Mouse (Mus musculus) cerebellum, postnatal 25 days (tissue): ENCODE measurements around the gene Got2.

Source experiments
- DNase-seq, 2 experiments: peaks; one replicate each; pipeline ENCODE4 v3.0.0; 2021; ENCODE audit warnings: mixed read lengths in 2 of 2

Gene Got2

DNA sequence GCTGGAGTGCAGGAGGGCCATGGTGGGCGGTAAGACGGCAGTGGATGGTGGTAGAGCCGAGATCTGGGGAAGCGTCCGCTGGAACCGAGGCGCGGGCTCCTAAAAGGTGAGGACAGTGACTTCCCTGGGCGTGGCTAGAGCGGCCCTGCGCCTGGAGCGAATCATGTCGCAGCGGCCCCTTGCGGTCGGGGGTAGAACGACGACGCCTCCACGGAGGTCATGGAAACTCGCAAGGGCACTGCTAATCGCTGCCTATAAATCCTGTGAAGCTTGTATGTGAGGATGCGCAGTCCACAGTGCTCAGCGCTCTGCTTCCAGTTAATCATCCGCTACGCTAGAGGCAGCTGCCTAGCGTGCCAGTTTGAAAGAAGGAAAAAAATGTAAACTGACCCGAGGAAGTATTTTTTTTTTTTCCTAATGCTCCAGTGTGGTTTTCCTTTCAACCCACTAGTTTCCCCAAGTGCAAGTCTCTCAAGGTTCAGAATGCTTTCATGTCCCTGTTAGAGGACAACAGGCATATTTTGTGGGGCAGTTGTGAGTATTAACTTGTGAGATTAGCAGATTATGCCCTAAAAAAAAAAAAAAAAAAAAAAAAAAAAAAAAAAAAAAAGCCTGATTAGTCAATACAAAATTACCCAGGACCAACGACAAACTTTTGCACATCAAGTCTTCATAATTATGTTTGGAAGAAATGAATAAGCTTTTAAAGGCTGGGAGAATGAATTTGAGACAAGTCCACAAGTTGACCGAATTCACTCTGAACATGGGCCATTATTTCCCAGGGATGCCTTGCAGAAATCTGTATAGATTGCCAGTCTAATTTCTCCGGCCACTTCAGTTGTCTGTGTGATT lies at the start of gene Got2:
TSS of gene Got2 (minus strand) at position 263 of the 852 bp plus-strand sequence.
- DNase-seq = peak; percentile 96 to 97

DNA sequence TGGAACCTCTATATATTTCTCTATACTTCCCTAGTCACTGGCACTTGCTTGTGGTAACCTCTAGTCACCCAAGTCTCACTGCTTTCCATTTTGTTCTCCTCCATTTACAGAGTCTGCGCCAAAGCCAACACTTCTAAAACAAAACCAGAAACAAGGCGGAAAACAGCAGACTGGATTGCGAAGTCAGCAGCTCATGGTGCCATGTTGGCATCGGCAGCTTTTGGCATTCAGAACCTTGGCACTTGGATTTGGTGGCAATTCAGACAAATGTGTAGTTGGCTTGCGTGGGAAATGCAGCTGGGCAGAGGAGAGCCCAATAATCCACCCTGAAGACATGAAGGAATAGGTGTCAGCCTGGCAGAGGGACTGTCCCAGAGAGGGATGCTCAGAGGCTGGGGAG lies 44.5 kb upstream of the Got2 start:
- no peak for DNase-seq

DNA sequence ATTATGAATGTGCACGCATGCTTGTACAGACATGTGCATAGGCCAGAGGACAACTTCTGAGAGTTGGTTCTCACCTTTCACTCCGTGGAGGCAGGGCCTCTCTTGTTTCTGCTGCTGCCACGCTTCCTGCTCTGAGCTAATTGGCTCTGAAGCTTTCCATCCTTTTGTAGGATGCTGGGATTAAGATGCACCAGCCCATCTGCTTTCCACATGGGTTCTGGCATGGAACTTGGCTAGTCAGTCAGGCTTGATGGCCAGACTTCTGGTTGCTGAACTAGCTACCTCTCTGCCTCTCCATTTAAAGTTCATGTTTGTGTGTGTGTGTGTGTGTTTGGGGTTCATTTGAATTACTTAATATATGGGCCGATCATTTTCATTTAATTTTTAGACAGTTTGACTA lies 41.5 kb upstream of the Got2 start:
- DNase-seq = peak in 1 of 2 experiments; percentile 11

DNA sequence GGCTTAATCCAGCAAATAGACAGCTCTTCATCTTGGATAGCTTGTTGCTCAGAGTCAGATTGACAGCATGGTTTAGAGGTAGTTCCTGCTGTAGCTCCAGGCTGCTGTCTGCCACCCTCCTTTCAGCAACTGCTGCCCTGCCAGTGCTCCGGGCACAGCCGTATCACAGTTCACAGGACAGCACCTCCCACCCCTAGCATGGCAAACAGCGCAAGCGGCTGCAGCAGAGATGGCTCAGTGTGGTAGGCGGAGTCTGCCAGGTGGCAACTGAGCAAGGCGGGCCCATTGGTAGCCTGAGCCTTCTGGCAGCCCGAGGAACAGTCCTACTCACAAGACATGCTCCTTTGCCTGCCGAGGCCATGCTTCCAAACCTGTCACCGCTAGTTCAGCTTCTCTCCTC lies 27.8 kb upstream of the Got2 start:
- peak; percentile 44 to 50 for DNase-seq

DNA sequence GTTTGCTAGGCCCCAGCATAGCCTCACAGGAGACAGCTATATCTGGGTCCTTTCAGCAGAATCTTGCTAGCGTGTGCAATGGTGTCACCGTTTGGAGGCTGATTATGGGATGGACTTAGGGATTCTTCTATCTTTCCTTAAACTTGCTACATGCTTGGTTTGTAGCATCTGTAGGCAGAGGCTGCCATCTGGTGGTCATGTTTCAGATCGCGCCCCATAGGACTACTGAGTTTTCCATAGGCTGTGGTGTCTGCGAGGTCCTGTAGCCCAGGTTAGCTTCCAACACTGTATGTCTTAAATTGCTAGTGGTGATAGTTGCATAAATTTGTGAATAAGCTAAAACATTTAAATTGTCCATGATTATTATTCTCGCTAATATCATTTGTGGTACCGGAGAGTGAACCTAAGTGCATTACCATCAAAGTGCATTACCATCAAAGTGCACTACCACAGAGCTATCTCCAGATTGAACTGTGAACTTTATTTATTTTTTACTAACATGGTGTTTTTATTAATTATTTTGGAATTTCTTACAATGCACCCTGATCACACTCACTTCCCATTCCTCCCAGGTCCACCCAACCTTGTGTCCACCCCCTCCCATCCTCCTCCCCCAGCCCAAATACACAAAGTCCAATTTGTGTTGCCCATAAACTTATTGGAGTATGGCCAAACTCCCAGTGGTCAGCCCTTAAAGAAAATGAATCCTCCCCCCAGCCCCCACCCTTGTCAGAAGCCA lies 26.7 kb upstream of the Got2 start:
- peak; percentile 86 to 88 for DNase-seq

DNA sequence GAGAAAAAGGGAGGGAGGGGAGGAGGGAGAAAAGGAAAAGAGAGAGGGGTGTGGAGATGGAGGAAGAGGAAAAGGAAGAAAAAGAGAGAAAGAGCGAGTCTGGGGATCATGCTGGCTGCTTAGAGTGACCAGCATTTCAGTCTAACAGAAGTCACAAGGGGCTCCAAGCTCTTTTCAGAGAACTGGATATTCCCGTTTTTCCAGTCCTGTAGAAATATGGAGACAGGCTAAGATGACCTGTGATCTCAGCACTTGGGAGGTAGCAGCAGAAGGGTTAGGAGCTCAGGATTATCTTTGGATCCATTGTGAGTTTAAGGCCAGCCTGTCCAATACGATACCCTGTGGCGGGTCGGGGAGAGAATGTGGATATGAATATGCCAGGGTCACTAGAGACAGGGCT lies 22.9 kb upstream of the Got2 start:
- DNase-seq = no peak

DNA sequence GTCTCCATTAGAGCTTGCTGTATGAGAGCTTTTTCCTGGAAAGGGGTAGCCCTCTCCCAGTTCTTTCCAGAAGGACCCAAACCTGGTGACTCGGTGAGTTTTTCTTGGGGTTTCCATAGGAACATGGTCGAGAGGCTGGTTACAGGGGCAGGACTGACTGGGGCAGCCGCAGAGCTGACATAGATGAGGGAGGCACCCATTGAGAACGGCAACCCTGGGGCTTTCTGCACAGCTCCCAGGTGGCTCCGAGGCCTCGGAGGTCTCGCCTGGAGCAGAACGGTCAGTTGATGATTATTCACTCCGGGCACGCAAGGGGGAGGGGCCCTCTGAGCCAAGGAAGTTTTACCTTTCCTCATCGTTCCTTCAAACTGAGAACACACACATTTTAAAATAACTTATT lies 19.5 kb upstream of the Got2 start:
- no peak for DNase-seq

DNA sequence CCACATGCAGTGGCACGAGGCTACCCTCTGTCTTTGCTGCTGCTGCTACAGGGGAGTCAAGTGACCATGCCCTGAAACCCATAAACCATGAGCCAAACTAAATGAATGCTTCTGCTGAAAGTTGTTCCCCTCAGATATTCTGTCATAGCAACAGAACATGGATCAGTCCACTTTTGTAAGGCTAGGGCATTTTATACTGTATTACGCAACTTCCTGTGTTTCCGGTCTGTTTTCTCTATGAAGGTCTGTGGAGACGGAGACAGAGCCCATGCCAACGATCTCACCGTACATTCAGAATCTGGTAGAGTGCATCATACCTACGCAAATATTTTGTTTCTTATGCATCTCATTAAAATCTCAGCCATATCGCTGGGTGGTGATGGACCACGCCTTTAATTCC lies 18.4 kb upstream of the Got2 start:
- DNase-seq = no peak

DNA sequence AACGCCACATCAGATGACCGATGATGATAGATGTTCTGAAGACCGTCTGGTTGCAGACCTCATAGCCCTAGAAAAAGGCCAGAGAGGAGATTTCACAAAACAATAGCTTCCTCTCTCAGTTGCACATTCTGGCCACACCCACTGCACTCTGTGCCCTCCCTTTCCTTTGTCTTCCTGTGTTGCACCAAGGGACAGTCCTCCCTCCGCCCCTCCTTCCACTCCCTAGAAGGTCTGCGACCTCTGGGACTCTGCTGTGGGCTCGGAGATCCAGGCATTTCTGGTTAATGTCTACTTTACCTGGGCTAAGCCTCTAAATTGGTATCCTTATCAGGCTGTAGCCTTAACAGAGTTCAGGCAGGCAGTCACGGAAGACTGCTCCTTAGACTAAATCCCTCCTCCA lies 13.5 kb upstream of the Got2 start:
- no peak for DNase-seq

DNA sequence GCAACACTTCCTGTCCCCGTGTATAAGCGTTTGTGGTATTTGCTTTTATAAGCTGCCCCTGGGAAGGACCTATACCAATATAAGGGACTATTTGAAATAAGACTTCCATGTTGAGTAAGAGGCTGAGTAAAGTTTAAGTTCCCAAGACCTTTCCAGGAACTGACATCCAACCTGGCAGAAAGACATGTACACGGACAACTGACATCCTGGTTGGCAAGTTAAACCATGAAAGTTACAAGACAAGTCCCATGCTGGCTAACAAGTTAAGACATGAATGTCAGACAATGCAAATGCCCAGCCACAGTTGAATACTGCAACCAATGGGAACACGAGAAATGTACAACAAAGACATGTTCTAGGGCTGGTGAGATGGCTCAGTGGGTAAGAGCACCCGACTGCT lies 5.4 kb upstream of the Got2 start:
- no peak for DNase-seq

DNA sequence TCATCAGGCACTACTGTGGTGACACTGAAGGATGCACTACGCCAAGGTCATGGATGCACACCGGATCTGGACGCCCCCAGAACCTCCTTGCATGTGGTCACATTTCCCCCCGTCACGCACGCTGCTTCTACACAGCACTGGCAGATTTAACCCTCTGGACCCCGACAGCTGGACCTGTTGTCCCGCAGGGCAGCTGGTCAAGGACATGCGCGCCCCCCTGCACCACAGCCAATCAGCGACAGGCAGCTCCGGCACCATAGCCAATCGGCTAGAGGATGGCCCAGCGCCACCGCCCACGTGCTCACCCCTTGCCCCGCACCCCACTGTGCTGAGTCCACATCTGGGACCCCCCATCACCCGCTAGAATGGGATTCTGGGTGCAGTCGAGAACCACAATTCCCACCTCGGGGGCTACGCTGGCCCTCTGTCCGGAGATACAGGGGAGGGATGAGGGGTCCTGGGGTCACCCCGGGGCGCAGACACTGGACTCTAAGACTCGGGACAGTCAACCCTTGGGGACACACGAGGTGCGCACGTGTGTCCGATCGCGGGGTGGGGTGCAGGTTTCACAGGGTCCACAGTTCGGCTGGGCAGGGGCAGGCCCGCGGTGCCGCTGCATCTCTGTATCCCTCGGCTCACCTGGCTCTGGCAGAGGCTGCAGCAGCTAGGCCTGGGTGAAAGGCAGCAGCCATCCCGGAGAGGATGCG lies 616 bp downstream of the Got2 start:
- DNase-seq = peak; percentile 88 to 93

DNA sequence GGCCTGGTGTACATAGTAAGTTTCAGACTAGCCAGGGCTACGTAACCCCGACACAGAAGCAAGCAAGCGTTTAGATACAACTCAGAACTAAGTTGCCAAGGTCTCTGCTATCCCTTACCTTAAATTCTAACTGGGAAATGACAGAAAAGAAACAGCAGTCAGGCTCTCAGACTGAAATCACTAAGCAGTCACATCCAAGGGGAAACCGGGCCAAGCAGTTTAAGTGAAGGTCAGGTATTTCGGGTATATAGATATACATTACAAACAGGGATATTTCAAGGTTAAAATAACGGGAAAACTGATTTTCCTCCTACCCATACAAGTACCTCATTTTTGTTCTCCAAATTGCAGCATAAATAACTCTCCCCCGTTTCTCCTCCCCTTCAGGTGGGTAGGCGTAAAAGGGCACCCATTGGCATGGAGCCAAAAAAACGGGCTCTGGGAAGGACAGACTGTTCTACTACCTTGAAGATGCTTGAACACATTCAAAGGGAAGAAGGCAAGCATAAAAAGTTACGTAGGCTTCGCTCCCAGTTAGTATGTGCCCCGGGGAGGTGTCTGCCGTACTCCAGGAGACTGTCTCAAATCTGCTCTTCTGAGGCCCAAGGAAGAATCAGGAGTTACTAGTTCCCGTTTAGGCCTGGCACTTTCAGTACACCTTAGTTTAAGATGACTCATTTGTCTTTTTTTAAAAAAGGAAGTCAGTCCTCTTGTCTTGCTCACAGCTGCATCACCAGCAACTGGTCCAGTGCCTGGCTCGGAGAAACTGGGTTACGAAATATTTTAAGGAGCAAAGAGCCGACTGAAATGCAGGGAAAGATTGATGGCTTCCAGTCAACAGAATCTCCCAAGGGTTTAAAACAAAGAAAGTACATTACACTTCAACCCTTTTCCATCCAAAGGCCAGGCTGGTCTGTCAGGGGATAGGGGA lies 1.4 kb downstream of the Got2 start:
- DNase-seq = peak; percentile 48 to 66

DNA sequence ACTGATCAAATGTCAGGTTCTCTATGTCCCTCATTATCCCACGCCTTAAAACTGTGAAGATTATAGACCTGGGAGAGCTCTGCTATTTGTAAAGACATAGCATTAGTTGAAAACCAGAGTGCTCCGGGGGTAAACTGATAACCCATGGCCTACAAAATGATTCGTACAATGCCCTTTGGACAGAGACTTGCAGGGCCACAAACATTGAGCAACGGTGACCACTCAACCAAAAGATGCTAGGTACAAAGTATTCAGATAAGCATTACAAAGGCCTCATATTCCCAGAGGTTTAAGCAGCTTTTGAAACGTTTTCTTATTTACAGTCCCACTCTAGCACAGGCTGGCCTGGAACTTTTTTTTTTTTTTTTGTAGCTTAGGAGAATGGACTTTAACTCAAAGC lies 2.4 kb downstream of the Got2 start:
- DNase-seq = no peak

DNA sequence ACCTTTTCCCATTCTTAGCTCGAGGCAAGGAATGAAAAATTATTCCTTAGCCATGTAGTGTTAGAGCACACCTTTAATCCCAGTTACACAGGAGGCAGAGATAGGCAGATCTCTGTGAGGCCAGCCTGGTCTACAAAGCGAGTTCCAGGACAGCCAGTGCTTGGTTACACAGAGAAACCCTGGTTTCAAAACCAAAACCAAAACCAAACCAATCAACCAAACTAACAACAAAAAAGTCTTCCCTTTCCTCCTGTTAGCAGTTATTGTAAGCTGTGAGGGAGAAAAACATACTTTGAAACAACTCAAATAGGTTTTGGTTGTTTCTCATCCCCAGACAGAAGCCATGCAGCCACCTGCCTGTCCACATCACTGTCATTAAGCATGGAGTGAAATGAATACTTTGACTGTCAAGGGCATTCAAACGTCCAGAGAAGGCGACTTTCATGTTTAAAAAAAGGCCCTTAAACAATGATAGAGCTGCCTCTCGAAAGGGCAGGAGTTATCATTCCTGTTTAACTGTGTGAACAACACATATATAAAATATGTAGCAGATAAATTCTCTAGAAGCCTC lies 3.0 kb downstream of the Got2 start:
- no peak for DNase-seq

DNA sequence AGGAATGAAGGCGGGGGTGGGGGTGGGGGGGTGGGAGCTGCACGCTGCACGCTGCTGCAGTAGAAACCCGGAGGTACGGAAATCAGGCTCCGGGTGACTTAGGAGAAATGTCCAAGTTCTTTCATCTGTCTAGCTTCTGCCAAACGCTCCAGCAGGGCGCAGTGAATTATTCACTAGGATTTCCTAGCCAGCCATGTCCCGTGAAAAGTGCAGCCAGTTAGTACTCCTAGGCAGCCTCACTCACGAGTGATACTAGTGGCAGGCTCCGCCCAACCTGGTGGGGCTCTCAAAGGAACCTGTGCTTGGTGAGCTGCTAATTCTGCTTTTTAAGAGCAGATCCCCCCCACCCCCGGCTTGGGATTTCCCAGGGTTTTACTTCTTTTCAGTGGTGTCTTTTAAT lies 3.9 kb downstream of the Got2 start:
- DNase-seq = no peak

DNA sequence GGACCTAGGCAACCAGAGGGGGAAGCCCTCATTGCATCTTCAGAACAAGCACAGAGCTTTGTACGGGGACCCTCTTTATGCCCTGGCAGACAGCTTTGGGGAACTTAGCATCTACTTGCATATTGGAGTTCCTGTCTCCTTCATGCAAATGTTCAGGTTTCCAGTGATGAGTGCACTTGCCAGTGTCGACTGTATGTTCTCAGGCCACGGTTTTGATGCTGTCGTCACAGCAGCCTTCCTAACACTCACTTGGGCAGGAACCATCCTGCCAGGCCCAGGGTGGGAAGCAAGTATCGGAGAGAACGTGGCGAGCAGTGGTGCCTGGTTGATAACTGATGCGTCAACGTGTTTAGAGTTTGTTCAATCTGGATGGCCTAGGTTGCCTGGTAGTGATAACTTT lies 6.2 kb downstream of the Got2 start:
- no peak for DNase-seq

DNA sequence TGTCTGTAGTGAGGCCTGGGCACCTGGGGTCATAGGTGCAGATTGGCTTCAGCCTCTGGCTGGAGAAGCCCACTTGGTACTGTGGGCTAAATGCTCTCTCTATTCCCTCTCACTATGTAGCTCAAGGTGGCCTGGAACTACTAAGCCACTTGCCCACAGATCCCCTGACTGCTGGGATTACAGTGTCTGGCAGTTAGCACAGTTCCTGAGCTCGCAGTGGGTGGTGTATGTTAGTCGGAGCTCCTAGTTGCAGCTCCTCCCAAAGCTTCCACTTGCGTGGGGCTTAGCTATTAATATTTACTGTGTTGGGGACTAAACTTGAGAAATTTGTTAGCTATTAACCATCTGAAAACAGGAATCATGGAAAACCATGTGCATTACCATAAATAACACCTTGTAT lies 6.8 kb downstream of the Got2 start:
- DNase-seq = no peak

DNA sequence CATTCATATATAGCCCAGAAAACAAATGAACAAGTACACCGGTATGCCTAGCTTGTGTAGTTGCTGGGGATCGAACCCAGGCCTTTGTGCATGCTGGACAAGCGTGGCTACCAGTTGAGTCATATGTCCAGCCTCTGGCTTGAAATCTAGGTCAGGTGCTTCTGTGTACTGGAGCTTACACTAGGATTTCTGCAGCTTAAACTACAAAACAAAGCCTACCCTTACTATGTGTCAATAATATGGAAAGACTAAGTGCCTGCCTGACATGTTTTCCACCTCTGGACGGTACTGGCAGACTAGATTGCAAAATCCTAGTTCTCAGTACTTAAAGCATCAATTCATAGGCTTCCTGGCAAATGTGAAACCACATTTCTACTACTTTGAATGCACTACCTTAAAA lies 8.5 kb downstream of the Got2 start:
- no peak for DNase-seq

DNA sequence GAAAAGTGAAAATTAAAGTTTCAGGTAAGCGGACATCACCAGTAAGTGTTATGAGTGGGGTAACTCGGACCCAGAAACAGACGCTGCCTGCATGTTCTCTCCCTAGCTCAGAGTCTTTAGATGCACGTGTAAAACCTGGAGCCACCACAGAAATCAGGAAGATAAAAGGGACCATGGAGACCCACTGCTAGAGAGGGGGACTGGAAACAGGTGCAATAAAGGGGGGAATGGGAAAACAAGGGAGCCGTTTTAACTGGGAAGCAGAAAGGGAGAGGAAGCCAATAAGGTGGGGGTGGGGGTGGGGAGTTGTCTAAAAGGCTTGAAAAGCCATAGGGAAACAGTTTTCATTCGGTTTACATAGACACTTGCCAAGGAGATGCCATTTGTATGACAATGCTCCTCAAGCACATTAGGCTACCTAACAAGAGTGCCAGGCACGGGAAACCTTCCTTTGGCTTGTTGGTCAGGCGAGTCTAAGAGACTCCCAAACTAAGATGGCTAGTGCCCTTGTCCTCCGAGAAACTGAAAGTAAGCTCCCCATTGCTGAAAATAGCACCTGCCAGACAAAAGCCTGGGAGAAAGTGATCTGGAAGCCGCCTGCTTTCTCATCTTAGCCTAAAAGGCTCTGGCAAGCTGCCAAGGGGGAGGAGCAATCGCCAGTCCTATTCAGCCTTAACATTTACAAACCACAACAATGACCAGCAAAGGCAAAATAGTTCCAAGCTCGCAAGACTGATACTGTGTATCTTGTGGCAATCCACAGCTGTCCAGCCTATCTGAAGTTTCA lies 10.0 kb downstream of the Got2 start:
- peak; percentile 30 to 67 for DNase-seq

DNA sequence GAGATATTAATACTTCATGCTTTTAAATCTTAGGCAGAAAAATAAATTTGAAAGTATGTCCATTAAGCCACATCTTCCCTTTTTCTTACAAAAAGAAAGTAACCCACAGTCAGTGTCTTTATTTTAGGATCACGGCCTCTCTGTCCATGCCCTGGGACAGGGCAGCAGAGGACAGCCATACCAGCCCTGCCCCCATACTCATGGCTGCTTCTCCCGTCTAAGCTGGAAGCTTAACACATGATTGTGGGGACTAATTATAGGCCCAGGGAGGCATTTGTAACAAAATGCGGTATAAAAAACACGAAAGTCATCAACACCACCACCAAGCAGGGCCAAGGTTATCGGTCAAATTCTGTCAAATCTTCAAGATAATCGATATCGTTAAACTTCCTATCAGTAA lies 13.1 kb downstream of the Got2 start:
- no peak for DNase-seq

DNA sequence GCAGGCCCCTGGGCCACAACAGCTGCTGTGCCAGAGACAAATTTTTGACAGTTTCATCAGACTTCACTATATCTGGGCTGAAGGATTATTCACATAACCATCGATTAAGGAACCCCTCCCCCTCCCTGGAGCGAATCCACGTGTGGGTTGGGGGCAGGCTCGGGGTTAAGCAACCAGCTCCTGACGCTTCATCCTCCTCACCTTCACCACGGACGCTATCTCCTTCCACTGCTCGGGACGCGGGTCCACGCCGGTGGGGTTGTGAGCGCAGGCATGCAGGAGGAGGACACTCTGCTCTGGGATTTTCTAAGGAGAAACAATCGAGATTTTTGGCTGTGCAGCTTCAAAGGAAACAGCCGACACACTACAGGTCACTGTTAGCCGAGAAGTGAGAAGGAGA lies 16.7 kb downstream of the Got2 start:
- DNase-seq = no peak
